Mouse (Mus musculus) lung, adult 2 months (tissue): ENCODE results near the gene Olfr46. TPM values are rescaled to one million over a fixed set of nuclear protein-coding genes. Genes with fewer than 3 reads are reported as not detected.
"Not testable (repeated sequence)": the region's sequence is repeated elsewhere in the genome, so short reads cannot be mapped to it uniquely, and the experiment has no call there.

Experiments used
- DNase-seq: peaks from one replicate; pipeline ENCODE4 v3.0.0; 2022
- H3K4me1 ChIP-seq: fragments of 200-500 bp; 2 replicates; pipeline ENCODE4 v1.6.1; 2011; ENCODE audit warnings: low read length; ENCODE audit not compliant: control insufficient read depth, insufficient read depth
- H3K4me3 ChIP-seq: fragments of 200-500 bp; replicated peaks from 2 replicates; pipeline ENCODE3; 2011; ENCODE audit warnings: low read depth, mild to moderate bottlenecking, control low read depth, low read length; ENCODE audit errors: extremely low read depth
- CTCF ChIP-seq: fragments of 200-500 bp; IDR thresholded peaks from 2 replicates; pipeline ENCODE4 v1.5.1; 2011; ENCODE audit warnings: mild to moderate bottlenecking, low read length, control low read depth; ENCODE audit not compliant: insufficient read depth
- POLR2A ChIP-seq: fragments of 200-500 bp; IDR thresholded peaks from 2 replicates; pipeline ENCODE4 v1.6.1; 2011; ENCODE audit warnings: low read depth, mild to moderate bottlenecking, control low read depth, low read length, borderline replicate concordance; ENCODE audit errors: extremely low read depth
- WGBS: fragments of 180-500 bp; shearing (Covaris S2); methylation state at CpG from one replicate; pipeline ENCODE4 v1.1.7; 2018; 5-methylcytosine and 5-hydroxymethylcytosine counted together
- polyA plus RNA-seq: library from polyadenylated mRNA; depleted of rRNA; stranded (reverse); fragments of >200 nt; gene quantifications from 2 replicates; pipeline ENCODE4 v1.2.3, GENCODE M21; 2012; rRNA removed

Olfr46 gene
- not detected in 2 replicates for polyA plus RNA-seq

GRCm38 (mm10) chr7:140600969-140601368 lies at the start of gene Olfr46:
Gene Olfr46 (plus strand): TSS chr7:140601269.
- not testable (repeated sequence) for DNase-seq, H3K4me1 ChIP-seq, H3K4me3 ChIP-seq
- 73% methylated on average over 2 of the region's 2 CpGs for WGBS

GRCm38 (mm10) chr7:140567586-140567985 lies 33.5 kb upstream of the Olfr46 start, which contains the start of gene Olfr538:
Gene Olfr538 (plus strand): TSS chr7:140567886.
- TF ChIP-seq POLR2A: no peak
- TF ChIP-seq CTCF: no peak
- DNase-seq: no peak
- Histone ChIP-seq H3K4me3 (no peak within 1 kb of the TSS), H3K4me1 (no peaks in the 10 kb centered on the region)
- WGBS: 64% methylated on average over 3 of the region's 3 CpGs

GRCm38 (mm10) chr7:140628670-140629069 lies 27.6 kb downstream of the Olfr46 start, which contains the start of gene Olfr61:
Gene Olfr61 (plus strand): TSS chr7:140628970.
- not testable (repeated sequence) for H3K4me1 ChIP-seq, DNase-seq, H3K4me3 ChIP-seq
- WGBS: 73% methylated on average over 3 of the region's 3 CpGs

- H3K4me3 ChIP-seq: no peak overlapping the region
- DNase-seq: no peak
- no peaks in the 10 kb centered on the region for H3K4me1 ChIP-seq
- 71% methylated on average over 1 of the region's 1 CpGs for WGBS
- no peak for TF ChIP-seq POLR2A
- no peak for TF ChIP-seq CTCF
Observed at GRCm38 (mm10) chr7:140630559-140630958, 29.5 kb downstream of the Olfr46 start.

DNA sequence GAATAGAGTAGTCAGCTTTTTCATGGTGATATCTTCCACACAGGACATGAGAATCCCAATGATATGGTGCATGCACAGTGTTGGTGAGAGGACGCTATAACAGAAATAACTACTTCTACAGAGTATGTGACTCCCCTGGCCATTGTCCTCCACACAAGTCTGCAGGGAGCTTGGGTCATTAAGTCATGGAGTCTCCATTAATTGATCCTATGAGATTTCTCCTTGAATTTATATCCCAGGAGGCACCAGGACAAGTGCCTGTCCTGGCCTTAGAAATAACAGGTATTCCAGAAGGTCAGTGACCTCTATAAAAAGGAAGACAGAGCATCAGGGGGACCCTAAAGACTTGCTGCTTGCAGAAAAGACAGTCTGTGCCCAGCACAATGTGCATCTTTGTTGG lies 45.1 kb downstream of the Olfr46 start, which contains the start of gene Olfr53:
TSS of gene Olfr53 (plus strand) at position 301 of the 400 bp plus-strand sequence.
- 90% methylated on average over 1 of the region's 1 CpGs for WGBS
- TF ChIP-seq CTCF (no peak), POLR2A (no peak)
- Histone ChIP-seq H3K4me1 (no peaks in the 10 kb centered on the region), H3K4me3 (no peak within 1 kb of the TSS)
- DNase-seq: no peak

- TF ChIP-seq POLR2A (no peak), CTCF (no peak)
- Histone ChIP-seq H3K4me3 (no peak within 1 kb of the TSS), H3K4me1 (no peaks in the 10 kb centered on the region)
- 66% methylated on average over 4 of the region's 4 CpGs for WGBS
- DNase-seq: no peak
Observed at GRCm38 (mm10) chr7:140659630-140660029, 58.6 kb downstream of the Olfr46 start, which contains the start of gene Olfr539. Gene Olfr539 (plus strand): TSS chr7:140659930.

Other genes with a start within 250 kb of the Olfr46 start
- gene Olfr60, start 239.6 kb upstream of the Olfr46 start, polyA plus RNA-seq: 0.32 TPM in 1 of 2 replicates, not detected in the other
- gene Olfr530, start 224.9 kb upstream of the Olfr46 start, polyA plus RNA-seq: not detected in 2 replicates
- not detected in 2 replicates for gene Olfr531, start 198.4 kb upstream of the Olfr46 start, polyA plus RNA-seq
- gene Olfr532, start 179.6 kb upstream of the Olfr46 start, polyA plus RNA-seq: not detected in 2 replicates
- not detected in 2 replicates for gene Olfr533, start 137.9 kb upstream of the Olfr46 start, polyA plus RNA-seq
- gene Olfr535, start 117.1 kb upstream of the Olfr46 start, polyA plus RNA-seq: not detected in 2 replicates
- gene Olfr536, start 93.9 kb upstream of the Olfr46 start, polyA plus RNA-seq: not detected in 2 replicates
- not detected in 2 replicates for gene Olfr538, start 33.4 kb upstream of the Olfr46 start, polyA plus RNA-seq
- gene Olfr61, start 27.7 kb downstream of the Olfr46 start, polyA plus RNA-seq: not detected in 2 replicates
- gene Olfr53, start 45.2 kb downstream of the Olfr46 start, polyA plus RNA-seq: not detected in 2 replicates
- not detected in 2 replicates for gene Olfr539, start 58.7 kb downstream of the Olfr46 start, polyA plus RNA-seq
- gene Olfr45, start 80.7 kb downstream of the Olfr46 start, polyA plus RNA-seq: not detected in 2 replicates
- gene Olfr541, start 96.0 kb downstream of the Olfr46 start, polyA plus RNA-seq: not detected in 2 replicates
- gene Cyp2e1, start 162.5 kb downstream of the Olfr46 start, polyA plus RNA-seq: 6.4 and 16.6 TPM in 2 replicates
- gene Syce1, start 186.6 kb downstream of the Olfr46 start, polyA plus RNA-seq: 0.22 and 0.45 TPM in 2 replicates
- gene Zfp941, start 220.9 kb downstream of the Olfr46 start, polyA plus RNA-seq: 0.06 and 0.19 TPM in 2 replicates
- gene Urah, start 233.7 kb downstream of the Olfr46 start, polyA plus RNA-seq: 19.7 and 23.3 TPM in 2 replicates
- 45.0 and 76.2 TPM in 2 replicates for gene Scgb1c1, start 244.3 kb downstream of the Olfr46 start, polyA plus RNA-seq
- gene Odf3, start 246.5 kb downstream of the Olfr46 start, polyA plus RNA-seq: 0.24 TPM in 1 of 2 replicates, not detected in the other